Mouse (Mus musculus): ENCODE measurements at regions not wholly inside any gene's neighbourhood (a gene's known extent, or its start where the extent isn't known, plus 50 kb on each side); places are given as distances from the start of the nearest gene placed in this dataset.

GRCm38 (mm10) chr3:58310390-58310789 lies 104.1 kb upstream of the Tsc22d2 start:
- ATAC-seq (ENCODE audit: low FRiP score): no peak
- H3K9me3 ChIP-seq (ENCODE audit: control insufficient read depth, low read length): no peaks in the 10 kb centered on the region

GRCm38 (mm10) chr3:58311104-58311685 lies 103.3 kb upstream of the Tsc22d2 start:
- Histone ChIP-seq H3K27ac (ENCODE audit: low read depth, low read length) (no peak overlapping the region), H3K4me1 (replicated peaks; ENCODE audit: control insufficient read depth, insufficient read depth, low read length) (no peaks in the 10 kb centered on the region), H3K4me2 (replicated peaks; ENCODE audit: low read depth, low read length) (no peak overlapping the region), H3K9ac (ENCODE audit: low read depth, low read length) (no peak overlapping the region), H3K4me3 (ENCODE audit: low read depth, low read length) (no peak overlapping the region), H3K9me3 (ENCODE audit: control insufficient read depth, low read length) (no peaks in the 10 kb centered on the region), H3K36me3 (ENCODE audit: control insufficient read depth, insufficient read depth, low read length) (no peaks in the 10 kb centered on the region), H3K27me3 (ENCODE audit: control insufficient read depth, insufficient read depth, low read length) (no peaks in the 10 kb centered on the region)
- ATAC-seq (ENCODE audit: low FRiP score) (no peak), DNase-seq (ENCODE audit: low spot score) (no peak)
- 90% methylated on average over 5 of the region's 5 CpGs for WGBS

More at GRCm38 (mm10) chr3:58310390-58310789, 104.1 kb upstream of the Tsc22d2 start:
- H3K27me3 ChIP-seq (ENCODE audit: control insufficient read depth, insufficient read depth, low read length): no peaks in the 10 kb centered on the region
- H3K4me3 ChIP-seq (ENCODE audit: low read depth, low read length): no peak overlapping the region
- no peak overlapping the region for H3K9ac ChIP-seq (ENCODE audit: low read depth, low read length)
- H3K36me3 ChIP-seq (ENCODE audit: control insufficient read depth, insufficient read depth, low read length): no peaks in the 10 kb centered on the region
- H3K4me1 ChIP-seq (replicated peaks; ENCODE audit: control insufficient read depth, insufficient read depth, low read length): no peaks in the 10 kb centered on the region
- no peak overlapping the region for H3K27ac ChIP-seq (ENCODE audit: low read depth, low read length)
- DNase-seq (ENCODE audit: low spot score): no peak
- 89% methylated on average over 4 of the region's 4 CpGs for WGBS
- no peak overlapping the region for H3K4me2 ChIP-seq (replicated peaks; ENCODE audit: low read depth, low read length)

GRCm38 (mm10) chr3:58312623-58313022 lies 101.9 kb upstream of the Tsc22d2 start:
- Histone ChIP-seq H3K4me1 (replicated peaks; ENCODE audit: control insufficient read depth, insufficient read depth, low read length) (no peaks in the 10 kb centered on the region), H3K27ac (ENCODE audit: low read depth, low read length) (no peak overlapping the region), H3K36me3 (ENCODE audit: control insufficient read depth, insufficient read depth, low read length) (no peaks in the 10 kb centered on the region), H3K9ac (ENCODE audit: low read depth, low read length) (no peak overlapping the region), H3K9me3 (ENCODE audit: control insufficient read depth, low read length) (no peaks in the 10 kb centered on the region), H3K4me2 (replicated peaks; ENCODE audit: low read depth, low read length) (no peak overlapping the region), H3K27me3 (ENCODE audit: control insufficient read depth, insufficient read depth, low read length) (no peaks in the 10 kb centered on the region), H3K4me3 (ENCODE audit: low read depth, low read length) (no peak overlapping the region)
- DNase-seq (ENCODE audit: low spot score) (no peak), ATAC-seq (ENCODE audit: low FRiP score) (no peak)
- 65% methylated on average over 6 of the region's 6 CpGs for WGBS

GRCm38 (mm10) chr3:58315236-58315635 lies 99.3 kb upstream of the Tsc22d2 start:
- 78% methylated on average over 6 of the region's 6 CpGs for WGBS

GRCm38 (mm10) chr3:58317240-58317639 lies 97.3 kb upstream of the Tsc22d2 start:
- DNase-seq (ENCODE audit: low spot score) (no peak), ATAC-seq (ENCODE audit: low FRiP score) (no peak)
- Histone ChIP-seq H3K27me3 (ENCODE audit: control insufficient read depth, insufficient read depth, low read length) (no peaks in the 10 kb centered on the region), H3K36me3 (ENCODE audit: control insufficient read depth, insufficient read depth, low read length) (no peaks in the 10 kb centered on the region), H3K4me1 (replicated peaks; ENCODE audit: control insufficient read depth, insufficient read depth, low read length) (no peaks in the 10 kb centered on the region), H3K27ac (ENCODE audit: low read depth, low read length) (no peak overlapping the region), H3K9ac (ENCODE audit: low read depth, low read length) (no peak overlapping the region), H3K4me2 (replicated peaks; ENCODE audit: low read depth, low read length) (no peak overlapping the region), H3K9me3 (ENCODE audit: control insufficient read depth, low read length) (no peaks in the 10 kb centered on the region), H3K4me3 (ENCODE audit: low read depth, low read length) (no peak overlapping the region)
- WGBS: 60% methylated on average over 2 of the region's 2 CpGs

More at GRCm38 (mm10) chr3:58315236-58315635, 99.3 kb upstream of the Tsc22d2 start:
- ATAC-seq (ENCODE audit: low FRiP score) (no peak), DNase-seq (ENCODE audit: low spot score) (no peak)
- Histone ChIP-seq H3K9me3 (ENCODE audit: control insufficient read depth, low read length) (no peaks in the 10 kb centered on the region), H3K4me3 (ENCODE audit: low read depth, low read length) (no peak overlapping the region), H3K4me2 (replicated peaks; ENCODE audit: low read depth, low read length) (no peak overlapping the region), H3K27me3 (ENCODE audit: control insufficient read depth, insufficient read depth, low read length) (no peaks in the 10 kb centered on the region), H3K9ac (ENCODE audit: low read depth, low read length) (no peak overlapping the region), H3K36me3 (ENCODE audit: control insufficient read depth, insufficient read depth, low read length) (no peaks in the 10 kb centered on the region), H3K27ac (ENCODE audit: low read depth, low read length) (no peak overlapping the region), H3K4me1 (replicated peaks; ENCODE audit: control insufficient read depth, insufficient read depth, low read length) (no peaks in the 10 kb centered on the region)

- 81% methylated on average over 2 of the region's 2 CpGs for WGBS
Measured at GRCm38 (mm10) chr3:58318756-58319155, 95.8 kb upstream of the Tsc22d2 start.

GRCm38 (mm10) chr3:58319463-58319862 lies 95.1 kb upstream of the Tsc22d2 start:
- 86% methylated on average over 1 of the region's 1 CpGs for WGBS
- no peak overlapping the region for H3K4me2 ChIP-seq (replicated peaks; ENCODE audit: low read depth, low read length)
- no peak for ATAC-seq (ENCODE audit: low FRiP score)
- no peak overlapping the region for H3K9ac ChIP-seq (ENCODE audit: low read depth, low read length)
- H3K4me3 ChIP-seq (ENCODE audit: low read depth, low read length): no peak overlapping the region
- no peaks in the 10 kb centered on the region for H3K4me1 ChIP-seq (replicated peaks; ENCODE audit: control insufficient read depth, insufficient read depth, low read length)
- H3K27ac ChIP-seq (ENCODE audit: low read depth, low read length): no peak overlapping the region
- DNase-seq (ENCODE audit: low spot score): no peak
- H3K9me3 ChIP-seq (ENCODE audit: control insufficient read depth, low read length): no peaks in the 10 kb centered on the region
- no peaks in the 10 kb centered on the region for H3K27me3 ChIP-seq (ENCODE audit: control insufficient read depth, insufficient read depth, low read length)
- H3K36me3 ChIP-seq (ENCODE audit: control insufficient read depth, insufficient read depth, low read length): no peaks in the 10 kb centered on the region

More at GRCm38 (mm10) chr3:58318756-58319155, 95.8 kb upstream of the Tsc22d2 start:
- no peak overlapping the region for H3K9ac ChIP-seq (ENCODE audit: low read depth, low read length)
- no peak overlapping the region for H3K27ac ChIP-seq (ENCODE audit: low read depth, low read length)
- no peak for DNase-seq (ENCODE audit: low spot score)
- no peaks in the 10 kb centered on the region for H3K4me1 ChIP-seq (replicated peaks; ENCODE audit: control insufficient read depth, insufficient read depth, low read length)
- no peak overlapping the region for H3K4me2 ChIP-seq (replicated peaks; ENCODE audit: low read depth, low read length)
- no peak overlapping the region for H3K4me3 ChIP-seq (ENCODE audit: low read depth, low read length)
- no peaks in the 10 kb centered on the region for H3K36me3 ChIP-seq (ENCODE audit: control insufficient read depth, insufficient read depth, low read length)
- H3K27me3 ChIP-seq (ENCODE audit: control insufficient read depth, insufficient read depth, low read length): no peaks in the 10 kb centered on the region
- no peak for ATAC-seq (ENCODE audit: low FRiP score)
- H3K9me3 ChIP-seq (ENCODE audit: control insufficient read depth, low read length): no peaks in the 10 kb centered on the region

GRCm38 (mm10) chr3:58320812-58321211 lies 93.7 kb upstream of the Tsc22d2 start:
- H3K9me3 ChIP-seq (ENCODE audit: control insufficient read depth, low read length): no peaks in the 10 kb centered on the region
- ATAC-seq (ENCODE audit: low FRiP score) (no peak), DNase-seq (ENCODE audit: low spot score) (no peak)
- H3K36me3 ChIP-seq (ENCODE audit: control insufficient read depth, insufficient read depth, low read length): no peaks in the 10 kb centered on the region
- H3K4me1 ChIP-seq (replicated peaks; ENCODE audit: control insufficient read depth, insufficient read depth, low read length): no peaks in the 10 kb centered on the region
- no peak overlapping the region for H3K4me3 ChIP-seq (ENCODE audit: low read depth, low read length)
- H3K9ac ChIP-seq (ENCODE audit: low read depth, low read length): no peak overlapping the region
- H3K27ac ChIP-seq (ENCODE audit: low read depth, low read length): no peak overlapping the region
- 81% methylated on average over 4 of the region's 4 CpGs for WGBS
- no peak overlapping the region for H3K4me2 ChIP-seq (replicated peaks; ENCODE audit: low read depth, low read length)
- H3K27me3 ChIP-seq (ENCODE audit: control insufficient read depth, insufficient read depth, low read length): no peaks in the 10 kb centered on the region

GRCm38 (mm10) chr3:58322322-58322721 lies 92.2 kb upstream of the Tsc22d2 start:
- 100% methylated on average over 1 of the region's 1 CpGs for WGBS
- Histone ChIP-seq H3K9ac (ENCODE audit: low read depth, low read length) (no peak overlapping the region), H3K4me2 (replicated peaks; ENCODE audit: low read depth, low read length) (no peak overlapping the region), H3K27me3 (ENCODE audit: control insufficient read depth, insufficient read depth, low read length) (no peaks in the 10 kb centered on the region), H3K4me3 (ENCODE audit: low read depth, low read length) (no peak overlapping the region), H3K4me1 (replicated peaks; ENCODE audit: control insufficient read depth, insufficient read depth, low read length) (no peaks in the 10 kb centered on the region), H3K36me3 (ENCODE audit: control insufficient read depth, insufficient read depth, low read length) (no peaks in the 10 kb centered on the region), H3K27ac (ENCODE audit: low read depth, low read length) (no peak overlapping the region), H3K9me3 (ENCODE audit: control insufficient read depth, low read length) (no peaks in the 10 kb centered on the region)
- no peak for ATAC-seq (ENCODE audit: low FRiP score)
- DNase-seq (ENCODE audit: low spot score): no peak

Data from hindbrain, embryonic 11.5 days (tissue).